Mouse (Mus musculus) ES-E14 (cell line): ENCODE data around the gene Sgsm2. TPM values are rescaled to one million over a fixed set of nuclear protein-coding genes. Genes with fewer than 3 reads are reported as not detected.

ENCODE experiments used
- DNase-seq: peaks from one replicate; pipeline ENCODE4 v3.0.0-alpha.2; 2013; ENCODE audit warnings: low read depth, low spot score
- H3K27ac ChIP-seq: 2 replicates; pipeline ENCODE4 v1.5.1; 2012; ENCODE audit warnings: low read depth, mild to moderate bottlenecking, low read length, moderate library complexity, mixed read lengths; ENCODE audit not compliant: poor library complexity, insufficient read depth, severe bottlenecking
- H3K36me3 ChIP-seq: 2 replicates; pipeline ENCODE4 v1.6.1; 2012; ENCODE audit warnings: mild to moderate bottlenecking, low read length, moderate library complexity, mixed read lengths; ENCODE audit not compliant: control insufficient read depth, poor library complexity, insufficient read depth, severe bottlenecking
- H3K4me1 ChIP-seq, 2 experiments: fragments of 150-350 bp in 1 of 2; sonication (generic) in 1 of 2; 2 replicates each; pipeline ENCODE4 v1.6.1; 2012; ENCODE audit warnings: low read length in 2 of 2, mild to moderate bottlenecking in 1 of 2, mixed read lengths in 1 of 2; ENCODE audit not compliant: control insufficient read depth in 2 of 2, insufficient read depth in 2 of 2, poor library complexity in 1 of 2
- H3K4me3 ChIP-seq, 2 experiments: fragments of 150-350 bp in 1 of 2; sonication (generic) in 1 of 2; 2 replicates each; pipeline ENCODE4 v1.5.1; 2012; ENCODE audit warnings: low read length in 2 of 2, low read depth in 1 of 2, mild to moderate bottlenecking in 1 of 2, mixed read lengths in 1 of 2; ENCODE audit not compliant: insufficient read depth in 1 of 2, poor library complexity in 1 of 2, severe bottlenecking in 1 of 2
- H3K9ac ChIP-seq: 2 replicates; pipeline ENCODE4 v1.6.1; 2012; ENCODE audit warnings: low read depth, mild to moderate bottlenecking, low read length, mixed read lengths; ENCODE audit not compliant: poor library complexity, insufficient read depth, severe bottlenecking
- H3K9me3 ChIP-seq: fragments of 150-350 bp; sonication (generic); 2 replicates; pipeline ENCODE4 v1.6.1; 2012; ENCODE audit warnings: low read depth, mild to moderate bottlenecking, low read length; ENCODE audit not compliant: control insufficient read depth, insufficient read depth
- CHD2 ChIP-seq: IDR thresholded peaks from 2 replicates; pipeline ENCODE4 v1.6.1; 2014; ENCODE audit warnings: mild to moderate bottlenecking, low read depth, low read length, inconsistent platforms
- HCFC1 ChIP-seq: IDR thresholded peaks from 2 replicates; pipeline ENCODE4 v1.6.1; 2012; ENCODE audit warnings: low read length, inconsistent platforms, borderline replicate concordance; ENCODE audit not compliant: insufficient read depth
- MAFK ChIP-seq: IDR thresholded peaks from 2 replicates; pipeline ENCODE4 v1.6.1; 2014; ENCODE audit warnings: mild to moderate bottlenecking, low read depth, low read length, inconsistent platforms; ENCODE audit not compliant: insufficient read depth
- ZC3H11A ChIP-seq: IDR thresholded peaks from 2 replicates; pipeline ENCODE4 v1.6.1; 2012; ENCODE audit warnings: low read depth, mild to moderate bottlenecking, inconsistent platforms, low read length, borderline replicate concordance
- ZNF384 ChIP-seq: IDR thresholded peaks from 2 replicates; pipeline ENCODE4 v1.6.1; 2012; ENCODE audit warnings: low read depth, low read length, inconsistent platforms
- in situ Hi-C, 2 experiments: fragments of 600-800 bp; cut with MboI; formaldehyde crosslinking; loops; one replicate each; pipeline ENCODE4 v1.15.1; 2025; ENCODE audit warnings: low sequenced_read_pairs in 2 of 2, inconsistent platforms in 1 of 2; ENCODE audit not compliant: unreplicated experiment in 2 of 2
- total RNA-seq: library from RNA; depleted of rRNA; stranded (reverse); fragments of 300-350 nt; gene quantifications from 2 replicates; pipeline ENCODE4 v1.2.3, GENCODE M21; 2012; rRNA removed

Gene Sgsm2
- total RNA-seq, result 10.4 and 16.5 TPM in 2 replicates

DNA sequence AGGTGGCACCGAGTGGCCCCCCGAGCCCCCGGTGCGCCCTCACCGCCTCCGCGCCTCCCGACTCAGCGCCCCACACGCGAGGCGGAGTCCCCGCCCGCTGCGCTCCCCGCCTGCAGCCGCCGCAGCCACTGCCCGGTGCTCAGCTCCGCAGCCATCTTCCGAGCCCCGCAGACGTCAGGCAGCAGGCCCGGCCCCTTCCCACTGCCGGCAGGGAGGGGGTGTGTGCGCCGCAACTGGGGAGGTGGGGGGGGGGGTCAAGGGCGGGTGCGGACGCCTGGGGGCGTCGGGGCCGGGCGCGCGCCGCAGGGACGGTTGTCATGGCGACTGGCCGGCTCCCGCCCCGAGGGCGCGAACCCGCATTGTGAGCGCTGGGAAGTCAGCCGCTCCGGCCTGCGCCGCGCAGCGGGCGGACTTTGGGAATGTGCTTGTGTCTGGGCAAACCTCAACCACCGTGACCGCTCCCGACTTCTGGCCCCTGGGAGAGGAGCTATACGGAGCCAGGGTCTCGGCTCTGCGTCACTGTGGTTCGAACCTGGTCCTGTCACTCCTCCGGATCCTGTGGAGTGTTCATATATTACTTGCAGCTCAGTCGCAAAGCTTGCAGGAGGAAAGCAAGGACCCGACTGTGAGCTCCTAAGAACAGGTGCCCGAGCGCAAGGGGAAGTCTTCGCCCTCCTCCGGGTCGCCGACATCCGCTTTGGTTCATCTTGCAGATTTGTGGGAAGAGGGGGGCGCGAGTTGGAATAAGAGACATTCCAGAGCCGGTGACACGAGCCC lies at the start of gene Sgsm2:
Sgsm2 (minus strand) TSS at position 160 of the 777 bp plus-strand sequence.
- in situ Hi-C loops, result no loop called here
- Histone ChIP-seq H3K4me3 (peak within 1 kb of the TSS; percentile 95 to 96), H3K9ac (peak within 1 kb of the TSS; percentile 99), H3K36me3 (peaks cover 28% of the 10 kb centered on the region), H3K27ac (peak within 1 kb of the TSS; percentile 73), H3K9me3 (no peaks in the 10 kb centered on the region), H3K4me1 (peaks cover 0 to 11% of the 10 kb centered on the region in 2 experiments; a peak in 2 of 4 replicates)
- DNase-seq, result peak; percentile 57
- no peak for TF ChIP-seq MAFK
- TF ChIP-seq ZNF384, result no peak
- no peak for TF ChIP-seq ZC3H11A
- TF ChIP-seq HCFC1, result no peak
- no peak for TF ChIP-seq CHD2

DNA sequence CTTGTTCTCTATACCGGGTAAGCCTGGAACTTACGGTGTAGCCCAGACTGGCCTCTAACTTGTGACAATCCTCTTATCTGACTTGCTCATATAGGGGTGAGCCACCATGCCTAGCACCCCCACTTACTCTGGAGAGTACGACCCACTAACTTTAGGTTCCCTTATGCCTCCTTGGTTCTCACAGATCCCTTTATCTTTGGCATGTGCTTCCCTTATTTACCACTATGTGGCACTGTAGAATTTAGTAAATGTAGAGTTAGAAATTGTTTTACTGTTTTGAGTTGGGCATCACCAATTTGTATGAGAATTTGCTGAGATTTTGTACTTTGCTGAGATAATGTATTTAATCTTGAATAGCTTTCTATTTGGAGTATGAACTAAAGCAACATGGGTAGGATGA lies 49.5 kb upstream of the Sgsm2 start:
- Histone ChIP-seq H3K36me3 (peaks cover 6% of the 10 kb centered on the region; the same call in 1 of the 2 replicates), H3K9me3 (no peaks in the 10 kb centered on the region), H3K4me3 (no peak overlapping the region), H3K9ac (no peak overlapping the region), H3K27ac (no peak overlapping the region), H3K4me1 (no peaks in the 10 kb centered on the region)
- no peak for TF ChIP-seq CHD2
- no peak for TF ChIP-seq ZC3H11A
- no peak for TF ChIP-seq ZNF384
- no peak for TF ChIP-seq MAFK
- no peak for TF ChIP-seq HCFC1
- DNase-seq, result no peak
- in situ Hi-C loops, result no loop called here

DNA sequence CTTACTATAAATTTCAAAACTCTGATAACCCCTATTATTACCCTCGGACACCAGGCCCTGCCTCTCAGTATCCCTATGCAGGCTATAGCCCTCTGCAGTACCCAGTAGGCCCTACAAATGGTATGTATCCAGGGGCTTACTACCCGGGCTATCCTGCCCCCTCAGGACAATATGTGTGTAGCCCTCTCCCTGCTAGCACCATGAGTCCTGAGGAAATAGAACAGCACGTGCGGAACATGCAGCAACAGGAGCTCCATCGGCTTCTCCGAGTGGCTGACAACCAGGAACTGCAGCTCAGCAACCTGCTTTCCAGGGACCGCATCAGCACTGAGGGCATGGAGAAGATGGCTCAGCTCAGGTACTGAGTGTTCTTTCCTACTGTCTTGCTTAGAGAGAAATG lies 33.5 kb upstream of the Sgsm2 start:
- in situ Hi-C loops, result no loop called here
- H3K9me3 ChIP-seq, result no peaks in the 10 kb centered on the region
- DNase-seq, result no peak
- no peak overlapping the region for H3K4me3 ChIP-seq
- no peak overlapping the region for H3K9ac ChIP-seq
- no peak overlapping the region for H3K27ac ChIP-seq
- no peak for TF ChIP-seq CHD2
- TF ChIP-seq ZC3H11A, result no peak
- no peak for TF ChIP-seq HCFC1
- TF ChIP-seq MAFK, result no peak
- TF ChIP-seq ZNF384, result no peak
- peaks cover 4% of the 10 kb centered on the region for H3K36me3 ChIP-seq
- peaks cover 2 to 5% of the 10 kb centered on the region in 2 experiments; a peak in 3 of 4 replicates for H3K4me1 ChIP-seq

DNA sequence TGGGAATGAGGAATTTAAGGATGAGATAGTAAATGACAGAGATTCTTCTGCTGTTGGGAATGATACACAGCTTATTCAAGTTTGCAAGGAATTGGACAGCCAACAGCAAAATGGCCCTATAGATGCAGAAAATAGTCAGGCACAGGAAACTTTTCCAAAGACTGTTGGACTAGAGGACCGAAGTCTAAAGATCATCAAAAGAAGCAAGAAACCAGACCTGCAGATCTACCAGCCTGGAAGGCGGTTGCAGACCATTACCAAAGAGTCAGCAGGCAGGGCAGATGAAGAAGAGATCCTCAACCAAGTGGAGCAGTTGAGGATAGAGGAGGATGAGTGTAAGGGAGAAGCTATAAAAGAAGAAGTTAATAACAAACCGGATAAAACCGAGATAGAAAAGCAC lies 32.3 kb upstream of the Sgsm2 start:
- Histone ChIP-seq H3K9me3 (no peaks in the 10 kb centered on the region), H3K4me1 (peaks cover 2 to 5% of the 10 kb centered on the region in 2 experiments; a peak in 3 of 4 replicates), H3K9ac (no peak overlapping the region), H3K27ac (no peak overlapping the region), H3K4me3 (no peak overlapping the region), H3K36me3 (peaks cover 1% of the 10 kb centered on the region)
- no peak for TF ChIP-seq MAFK
- DNase-seq, result no peak
- in situ Hi-C loops, result no loop called here
